Mouse (Mus musculus): ENCODE results near the gene Apela. TPM values are rescaled to one million over a fixed set of nuclear protein-coding genes. Genes with fewer than 3 reads are reported as not detected.

Apela gene
- not detected for total RNA-seq (2021)
- long read RNA-seq, experiment 1, result 0 reads
- long read RNA-seq, experiment 2, result 0 reads

DNA sequence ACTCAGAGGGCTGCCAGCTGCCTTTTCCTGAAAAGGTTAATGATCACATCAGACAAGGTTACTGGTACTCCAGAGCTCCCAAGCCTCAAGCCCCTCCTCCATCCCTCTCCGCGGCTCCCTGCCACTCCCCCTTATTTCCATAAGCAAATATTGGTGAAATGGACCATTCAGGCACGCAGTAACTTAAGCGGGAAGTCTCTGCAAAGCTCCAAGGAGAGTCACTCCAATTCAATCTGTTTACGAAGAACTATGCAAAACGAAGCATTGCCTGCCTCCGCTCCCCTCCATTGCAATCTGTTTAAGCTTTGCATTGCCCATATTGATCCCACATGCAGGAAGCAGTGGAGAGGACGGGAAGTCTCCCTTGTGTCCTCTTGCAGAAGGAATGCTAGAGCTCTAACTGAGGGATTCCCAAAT lies at the start of gene Apela:
TSS of gene Apela (minus strand) at position 220 of the 417 bp plus-strand sequence.
- intact Hi-C loops (cut with DNase I), result no loop called here
- peak in 1 of 2 experiments; percentile 1 for DNase-seq

DNA sequence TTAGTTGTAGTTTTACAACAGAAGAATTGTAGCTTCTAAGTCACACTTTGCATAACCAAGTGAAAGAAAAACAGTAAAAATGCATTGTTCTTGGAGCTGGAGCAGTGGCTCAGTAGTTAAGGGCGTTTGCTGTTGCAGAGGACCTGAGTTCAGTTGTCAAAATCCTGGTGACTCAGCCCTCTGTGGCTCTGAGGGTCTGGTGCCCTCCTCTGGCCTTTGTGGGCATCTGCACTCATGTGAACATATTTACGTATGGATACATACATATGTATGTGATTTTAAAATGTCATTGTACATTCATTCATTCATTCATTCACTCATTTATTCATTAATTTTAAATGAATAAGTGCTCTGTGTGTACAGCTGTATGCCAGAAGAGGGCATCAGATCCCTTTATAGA lies 48.5 kb upstream of the Apela start:
- intact Hi-C loops (cut with DNase I), result no loop called here

DNA sequence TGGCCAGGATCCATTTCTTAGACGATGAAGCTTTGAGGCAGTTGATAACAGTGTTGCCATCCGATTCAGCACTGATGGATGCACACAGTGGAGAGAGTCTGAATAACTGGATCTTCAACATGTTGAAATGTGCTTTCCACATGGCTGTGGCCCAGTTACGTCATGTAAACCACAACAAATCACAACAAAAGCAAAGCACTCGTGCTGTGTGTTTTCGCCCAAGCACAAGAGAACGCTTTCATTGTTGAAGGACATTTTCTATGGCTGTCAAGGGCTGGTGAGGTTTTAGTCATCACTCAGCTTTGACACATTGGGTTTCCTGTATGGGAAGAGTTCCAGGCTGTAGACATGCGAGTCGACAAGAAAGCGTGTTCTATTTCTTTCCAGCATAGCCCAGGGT lies 43.6 kb upstream of the Apela start:
- intact Hi-C loops (cut with DNase I), result no loop called here
- DNase-seq, result no peak

More for the DNA sequence above, 48.5 kb upstream of the Apela start:
- no peak for DNase-seq

DNA sequence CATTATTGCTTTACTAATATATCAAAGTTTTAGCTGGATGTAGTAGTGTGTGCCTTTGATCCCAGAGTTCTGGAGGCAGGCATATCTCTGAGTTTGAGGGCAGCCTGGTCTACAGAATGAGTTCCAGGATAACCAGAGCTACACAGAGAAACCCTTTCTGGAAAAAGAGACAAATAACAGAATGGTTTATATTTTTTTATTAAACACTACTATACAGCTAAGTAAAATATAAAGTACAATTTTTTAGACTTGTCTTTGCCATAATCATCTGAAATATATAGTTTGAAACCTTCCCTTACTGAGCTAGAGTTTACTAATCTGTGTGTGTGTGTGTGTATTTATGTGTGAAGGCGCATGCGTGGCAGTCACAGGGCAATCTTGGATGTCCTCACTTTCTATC lies 37.6 kb upstream of the Apela start, which contains the start of gene Gm10663:
TSS of gene Gm10663 (plus strand) at position 301 of the 400 bp plus-strand sequence.
- no peak for DNase-seq
- intact Hi-C loops (cut with DNase I), result no loop called here

DNA sequence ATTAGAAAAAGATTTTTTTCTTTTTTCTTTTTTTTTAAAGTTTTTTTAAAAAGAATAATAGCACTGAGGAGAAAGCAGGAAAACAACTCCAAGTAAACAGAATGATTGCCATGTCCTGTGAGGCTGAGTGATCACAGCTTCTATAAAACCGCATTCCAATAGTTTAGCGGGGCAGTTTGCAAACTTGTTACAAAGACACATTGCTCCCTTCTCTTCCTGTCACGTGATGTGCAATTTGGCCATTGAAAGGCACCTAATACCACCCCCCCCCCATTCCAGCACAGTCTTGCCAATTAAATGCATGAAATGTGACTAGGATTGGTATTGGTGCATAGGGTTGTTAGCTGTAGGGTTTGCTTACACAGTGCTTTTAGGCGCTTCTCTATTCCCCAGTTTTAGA lies 33.9 kb upstream of the Apela start:
- intact Hi-C loops (cut with DNase I), result no loop called here
- DNase-seq, result no peak

- no peak for DNase-seq
- intact Hi-C loops (cut with DNase I), result no loop called here
These were observed 31.3 kb upstream of the Apela start for GRCm38 (mm10) chr8:65068473-65068819.

GRCm38 (mm10) chr8:65067694-65068472 lies 30.7 kb upstream of the Apela start:
- intact Hi-C loops (cut with DNase I), result no loop called here
- no peak for DNase-seq

DNA sequence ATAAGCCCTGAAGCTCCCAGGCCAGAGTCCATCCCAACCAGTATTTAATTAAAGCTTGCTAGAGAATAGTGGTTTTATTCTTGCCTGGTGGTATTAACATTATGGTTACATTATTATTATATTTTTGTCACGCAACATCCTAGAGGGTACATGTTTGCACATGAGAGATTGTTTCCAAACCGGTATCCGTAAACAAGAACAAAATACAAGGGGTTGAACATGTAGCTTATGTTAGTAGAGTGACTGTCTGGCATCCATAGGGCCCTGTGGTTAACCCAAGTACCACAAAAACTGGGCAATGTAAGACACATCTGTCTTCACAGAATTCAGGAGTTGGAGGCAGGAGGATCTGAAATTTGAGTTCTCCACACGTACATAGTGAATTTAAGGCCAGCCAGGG lies 29.9 kb upstream of the Apela start:
- intact Hi-C loops (cut with DNase I), result no loop called here
- DNase-seq, result no peak

DNA sequence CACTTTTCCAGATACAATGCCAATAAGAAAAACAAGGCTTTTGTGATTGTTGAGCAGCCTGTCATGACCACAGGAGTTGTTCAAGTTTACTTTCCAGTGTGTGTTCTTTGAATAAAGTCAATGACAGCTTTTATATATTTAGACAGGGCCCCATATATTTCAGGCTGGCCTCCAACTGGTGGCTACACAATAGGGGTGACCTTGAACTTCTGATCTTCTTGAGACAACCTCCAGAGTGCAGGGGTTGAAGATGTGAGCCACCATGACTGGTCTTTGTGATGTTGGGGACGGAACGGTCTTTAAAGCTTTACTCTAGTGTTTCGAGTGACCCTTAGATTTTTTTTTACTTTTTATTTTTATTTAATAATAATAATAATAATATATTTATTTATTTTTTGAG lies 28.5 kb upstream of the Apela start:
- intact Hi-C loops (cut with DNase I), result no loop called here
- no peak for DNase-seq

GRCm38 (mm10) chr8:65064071-65064470 lies 26.9 kb upstream of the Apela start:
- DNase-seq, result no peak
- intact Hi-C loops (cut with DNase I), result no loop called here

DNA sequence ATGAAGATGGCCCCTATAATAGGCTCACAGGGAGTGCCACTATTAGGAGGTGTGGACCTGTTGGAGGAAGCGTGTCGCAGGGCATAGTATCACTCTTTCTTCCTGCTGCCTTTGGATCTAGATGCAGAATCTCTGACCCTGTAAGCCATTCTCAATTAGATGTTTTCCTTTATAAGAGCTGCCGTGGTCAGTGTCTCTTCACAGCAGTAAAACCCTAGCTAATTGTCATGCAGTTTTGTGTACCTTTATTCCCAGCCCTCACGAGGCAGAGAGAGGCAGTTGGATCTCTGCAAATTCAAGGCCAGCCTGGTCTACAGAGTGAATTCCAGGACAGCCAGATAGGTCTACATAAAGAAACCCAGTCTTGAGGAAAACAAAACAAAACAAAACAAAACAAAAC lies 25.1 kb upstream of the Apela start:
- no peak for DNase-seq
- intact Hi-C loops (cut with DNase I), result no loop called here

DNA sequence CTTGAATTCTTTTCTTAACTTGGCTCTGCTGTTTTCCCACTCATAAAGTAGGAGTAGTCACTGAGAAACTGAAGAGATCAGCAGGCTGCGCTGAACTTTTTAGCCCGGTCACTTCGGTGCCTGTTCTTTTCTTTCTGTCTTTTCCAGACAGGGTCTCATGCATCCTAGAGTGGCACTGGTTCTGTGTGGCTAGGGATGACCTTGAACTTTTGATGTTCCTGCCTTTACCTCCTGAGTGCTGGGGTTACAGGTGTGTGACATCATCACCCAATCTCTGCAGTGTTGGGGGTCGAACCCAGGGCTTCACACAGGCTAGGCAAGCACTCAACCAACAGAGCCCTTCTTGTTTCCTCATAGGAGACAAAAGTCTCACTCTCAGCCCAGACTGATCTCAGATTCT lies 19.6 kb upstream of the Apela start:
- intact Hi-C loops (cut with DNase I), result no loop called here
- DNase-seq, result no peak

- intact Hi-C loops (cut with DNase I), result no loop called here
- no peak for DNase-seq
These were observed 16.8 kb upstream of the Apela start for GRCm38 (mm10) chr8:65053968-65054367.

DNA sequence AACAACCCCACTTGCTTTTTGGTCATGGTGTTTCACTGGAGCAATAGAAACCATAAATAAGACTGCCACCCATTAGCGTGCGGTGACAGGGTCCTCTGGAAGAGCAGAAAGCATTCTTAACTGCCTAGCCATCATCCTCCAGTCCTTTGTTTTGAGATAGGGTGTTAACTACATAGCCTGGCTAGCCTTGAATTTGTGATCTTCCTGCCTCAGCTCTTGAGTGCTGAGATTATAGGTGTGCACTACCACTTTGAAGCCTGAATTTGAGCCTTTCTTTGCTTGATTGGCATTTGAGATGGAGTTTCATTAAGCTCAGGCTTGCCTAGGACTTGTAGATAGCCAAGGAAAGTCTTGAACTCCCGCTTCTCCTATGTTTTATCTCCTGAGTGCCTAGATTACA lies 16.4 kb upstream of the Apela start:
- intact Hi-C loops (cut with DNase I), result no loop called here

GRCm38 (mm10) chr8:65047801-65048200 lies 10.7 kb upstream of the Apela start:
- DNase-seq, result no peak
- intact Hi-C loops (cut with DNase I), result no loop called here

More for the DNA sequence above, 16.4 kb upstream of the Apela start:
- DNase-seq, result no peak

GRCm38 (mm10) chr8:65047193-65047592 lies 10.1 kb upstream of the Apela start:
- intact Hi-C loops (cut with DNase I), result no loop called here
- DNase-seq, result no peak

DNA sequence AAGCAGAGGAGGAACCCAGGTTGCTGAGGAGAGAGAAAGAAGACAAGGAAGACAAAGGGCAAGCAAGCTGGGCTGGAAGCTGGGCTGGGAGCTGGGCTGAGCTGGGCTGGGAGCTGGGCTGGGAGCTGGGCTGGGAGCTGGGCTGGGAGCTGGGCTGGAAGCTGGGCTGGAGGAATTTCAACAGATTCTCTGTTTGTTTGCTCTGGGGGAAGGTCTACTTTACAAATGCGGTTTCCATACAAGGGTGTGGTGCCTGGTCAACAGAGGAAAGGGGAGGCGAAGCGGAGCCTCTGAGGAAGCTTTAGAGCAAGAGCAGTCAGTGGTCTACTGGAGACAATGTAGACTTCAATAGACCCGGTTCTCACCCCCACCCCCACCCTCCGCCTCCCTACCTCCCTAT lies 9.4 kb upstream of the Apela start:
- no peak for DNase-seq
- intact Hi-C loops (cut with DNase I), result no loop called here

DNA sequence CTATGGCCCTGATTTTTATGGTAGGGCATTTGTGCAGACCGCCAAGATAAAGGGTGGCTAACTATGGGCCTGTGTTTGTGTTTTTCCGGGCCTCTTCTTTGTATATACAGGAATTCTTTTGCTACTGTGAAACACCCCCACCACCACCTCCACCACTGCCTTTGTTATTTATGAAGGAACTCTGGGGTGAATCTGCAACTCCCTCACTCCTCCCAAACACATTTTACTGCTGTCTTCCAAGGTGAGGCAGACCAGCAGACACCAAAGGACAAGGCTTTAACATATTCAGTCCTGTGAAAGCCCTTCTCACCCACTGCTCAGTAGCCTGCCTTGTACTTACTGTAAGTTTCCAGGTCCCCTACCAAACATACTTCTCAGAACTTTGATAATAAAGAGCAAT lies 3.0 kb downstream of the Apela start:
- DNase-seq, result no peak
- intact Hi-C loops (cut with DNase I), result no loop called here

GRCm38 (mm10) chr8:65033056-65033455 lies 4.1 kb downstream of the Apela start:
- no peak for DNase-seq
- intact Hi-C loops (cut with DNase I), result no loop called here

- intact Hi-C loops (cut with DNase I), result no loop called here
- no peak for DNase-seq
These were observed 5.0 kb downstream of the Apela start for GRCm38 (mm10) chr8:65032107-65032506.

DNA sequence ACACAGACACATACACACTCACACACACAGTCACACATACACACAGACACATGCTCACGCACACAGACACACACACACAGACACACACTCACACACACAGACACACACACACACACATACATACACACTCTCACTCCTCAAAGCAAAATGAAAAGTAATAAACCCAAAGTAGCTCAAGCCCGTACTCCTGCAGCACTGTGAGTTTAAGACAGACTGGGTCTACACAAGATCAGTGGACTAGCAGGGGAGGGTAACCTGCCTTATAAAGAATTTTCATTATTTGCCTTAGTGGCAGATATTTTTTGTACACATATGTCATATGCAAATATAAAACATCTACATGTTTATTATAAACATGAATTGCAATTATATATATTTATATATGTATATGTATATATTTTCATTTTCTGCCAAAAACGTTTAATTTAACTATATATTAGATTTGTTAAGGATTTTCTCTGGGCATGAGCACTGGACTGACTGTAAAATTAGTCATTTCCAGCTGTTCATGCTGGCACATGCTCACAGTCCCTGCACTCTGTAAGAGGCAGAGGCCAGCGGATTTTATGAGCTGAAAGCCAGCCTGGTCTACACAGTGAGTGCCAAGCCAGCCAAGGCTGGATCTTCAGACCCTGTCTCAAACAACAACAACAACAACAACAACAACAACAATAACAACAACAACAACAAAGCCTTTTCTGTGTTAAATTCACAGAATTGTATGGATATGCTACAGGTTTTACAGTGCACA lies 6.2 kb downstream of the Apela start:
- no peak for DNase-seq
- intact Hi-C loops (cut with DNase I), result no loop called here

DNA sequence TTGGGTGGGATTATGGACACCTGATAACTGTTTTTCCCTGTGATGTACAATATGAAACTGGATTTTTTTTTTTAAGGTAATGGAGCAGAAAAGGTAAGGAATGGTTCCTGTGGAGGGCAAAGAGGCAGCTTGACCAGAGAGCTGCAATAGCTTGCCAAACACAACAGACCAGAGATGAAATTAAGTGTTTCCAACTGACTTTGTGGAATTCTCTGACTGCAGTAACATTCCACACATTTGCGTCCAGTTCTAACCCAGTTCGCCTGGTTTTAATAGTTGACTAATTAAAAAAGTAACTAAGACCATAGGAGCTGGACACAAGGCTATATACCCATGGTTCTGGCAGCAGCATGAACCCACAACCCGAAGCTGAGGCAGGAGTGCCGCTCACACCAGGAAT lies 7.4 kb downstream of the Apela start:
- intact Hi-C loops (cut with DNase I), result no loop called here
- DNase-seq, result no peak
